Mouse (Mus musculus) kidney, postnatal 36 days (tissue): Measurements from ENCODE around the gene Atxn7l1.

Source experiments
- DNase-seq, 2 experiments: peaks; one replicate each; pipeline ENCODE4 v3.0.0; 2021 to 2022; ENCODE audit warnings: mixed read lengths in 2 of 2

Atxn7l1 gene

DNA sequence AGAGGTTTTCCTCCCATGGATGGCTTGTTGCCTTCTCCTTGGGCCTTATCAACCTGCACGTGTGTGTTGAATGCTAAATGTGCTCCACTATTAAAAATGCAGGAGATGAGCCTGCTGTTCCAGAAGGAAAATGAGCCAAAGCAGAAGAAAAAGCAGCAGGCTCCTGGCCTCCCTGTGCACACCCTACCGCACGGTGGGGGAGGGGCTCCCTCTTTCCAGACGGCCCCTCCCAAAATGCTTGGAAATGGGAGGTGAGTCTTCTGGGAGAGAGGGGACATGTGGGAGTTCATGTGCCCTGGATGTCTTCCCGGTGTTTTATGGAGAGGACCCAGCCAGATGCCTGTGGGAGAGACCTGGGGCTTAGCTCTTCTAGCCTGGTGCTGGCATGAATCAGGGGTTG, 185.3 kb downstream of the Atxn7l1 start:
- DNase-seq, result no peak

DNA sequence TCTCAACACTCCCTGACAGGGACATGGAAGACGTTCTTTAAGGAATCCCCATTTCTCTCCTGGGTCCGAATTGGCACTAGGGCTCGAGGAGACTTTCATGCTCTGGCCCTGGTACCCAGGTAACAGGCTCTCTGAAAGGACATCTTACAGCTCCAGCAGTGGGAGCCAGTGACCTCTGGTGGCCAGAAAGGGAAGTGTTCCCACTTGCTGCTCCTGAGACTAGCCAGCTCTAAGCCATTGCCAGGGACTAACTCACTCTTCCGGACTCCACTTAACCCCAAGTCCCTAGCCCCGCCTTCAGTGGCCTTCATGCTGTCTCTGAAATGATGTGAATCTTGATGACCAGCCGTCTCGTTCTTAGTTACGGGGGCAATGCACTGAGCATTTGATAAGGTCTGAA, 186.4 kb downstream of the Atxn7l1 start:
- DNase-seq, result peak; percentile 86 to 93

DNA sequence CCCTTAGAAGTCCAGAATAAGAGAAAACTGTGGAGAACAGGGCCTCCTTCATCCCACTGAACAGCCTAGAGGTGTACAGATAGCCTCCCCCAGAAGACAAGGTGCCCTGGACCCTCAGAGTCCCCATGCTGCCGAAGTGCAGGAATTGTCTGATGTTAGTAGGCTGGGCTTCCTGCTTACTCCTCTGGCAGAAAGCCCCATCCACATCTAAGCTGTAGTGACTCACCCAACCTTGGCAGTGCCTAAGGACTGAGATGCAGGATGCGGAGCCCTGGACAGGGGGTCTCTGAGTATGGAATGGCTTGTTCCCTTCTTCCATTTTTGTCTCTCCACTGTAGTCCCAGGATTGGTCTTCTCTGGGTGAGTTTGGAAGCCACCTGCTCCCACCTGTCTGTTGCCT, 187.0 kb downstream of the Atxn7l1 start:
- DNase-seq, result no peak

DNA sequence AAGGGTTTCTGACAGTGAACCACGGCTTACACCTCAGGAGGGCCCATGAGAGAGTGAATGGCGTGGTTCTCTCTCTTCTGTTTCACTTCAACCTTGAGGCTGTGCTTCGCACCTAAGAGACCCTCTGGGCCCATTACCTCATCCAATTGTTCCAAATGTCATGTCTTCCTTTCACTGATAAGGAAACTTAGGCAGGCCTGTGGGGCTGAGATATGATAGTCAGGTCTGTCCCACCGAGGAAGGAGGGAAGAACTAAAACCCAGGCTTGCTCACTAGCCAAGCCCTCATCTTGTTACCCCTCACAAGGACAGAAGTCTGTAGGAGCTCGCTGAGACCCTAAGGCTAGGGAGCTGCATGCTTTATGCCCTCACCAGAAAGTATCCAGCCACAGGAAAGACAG, 187.5 kb downstream of the Atxn7l1 start:
- DNase-seq, result no peak

DNA sequence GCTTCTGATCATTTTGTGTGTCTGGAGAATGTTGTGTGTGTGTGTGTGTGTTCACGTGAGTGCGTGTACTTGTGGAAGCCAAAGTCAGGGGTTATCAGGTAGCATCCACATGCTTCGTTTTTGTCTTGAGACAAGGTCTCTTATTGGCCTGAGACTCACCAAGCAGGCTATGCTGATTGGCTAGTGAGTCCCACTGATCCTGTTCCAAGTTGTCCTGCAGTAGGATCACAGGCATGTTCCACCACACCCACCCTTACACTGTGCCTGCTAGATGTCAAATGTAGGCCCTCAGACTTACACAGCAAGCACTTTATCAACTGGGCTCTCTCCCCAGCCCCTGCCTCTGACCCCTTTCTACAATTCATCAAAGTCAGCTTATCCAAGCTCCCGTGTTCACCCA, 187.9 kb downstream of the Atxn7l1 start:
- DNase-seq, result no peak

DNA sequence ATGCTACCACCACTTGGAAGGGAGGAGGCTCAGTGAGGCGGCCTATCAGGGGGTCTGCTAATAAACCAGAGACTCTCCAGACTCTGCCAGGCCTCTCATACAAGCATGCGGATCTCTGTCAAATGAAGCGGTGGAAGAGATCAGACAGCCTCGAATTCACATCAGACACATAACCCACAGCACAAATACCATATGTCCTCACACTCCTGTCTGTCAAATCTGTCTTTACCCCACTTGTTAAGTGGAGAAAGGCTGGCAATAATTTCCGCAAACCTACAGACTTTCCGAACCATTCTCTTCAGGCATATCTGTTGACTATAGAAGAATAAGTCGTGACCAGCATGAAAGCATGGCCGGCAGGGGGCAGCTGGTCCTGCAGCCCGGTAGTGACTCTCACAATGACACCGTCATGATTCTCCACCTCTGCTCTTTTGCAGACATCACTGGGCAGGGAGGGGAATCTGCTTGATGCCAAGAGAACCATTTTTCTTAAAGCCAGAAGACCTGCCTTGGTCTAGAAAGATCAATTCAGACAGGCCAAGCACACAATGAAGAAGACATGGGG, 189.2 kb downstream of the Atxn7l1 start:
- peak in 1 of 2 experiments; percentile 48 for DNase-seq

DNA sequence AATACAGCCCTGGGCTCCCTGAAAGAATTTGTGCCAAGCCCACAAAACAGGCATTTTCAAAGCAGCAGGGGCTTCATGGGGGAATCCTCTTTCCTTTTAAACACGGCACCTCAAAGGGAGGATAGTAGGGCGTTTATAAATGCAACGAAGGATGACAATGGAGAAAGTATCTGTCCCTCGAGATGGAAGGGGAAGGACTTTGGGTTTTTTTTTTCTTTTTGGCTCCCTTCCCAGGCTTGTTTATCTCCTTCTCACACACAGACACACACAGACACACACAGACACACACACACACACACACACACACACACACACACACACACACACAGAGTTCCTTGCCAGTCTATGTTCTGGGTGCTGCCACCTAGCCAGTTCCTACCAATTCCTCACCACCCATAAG, 189.8 kb downstream of the Atxn7l1 start:
- DNase-seq, result no peak

DNA sequence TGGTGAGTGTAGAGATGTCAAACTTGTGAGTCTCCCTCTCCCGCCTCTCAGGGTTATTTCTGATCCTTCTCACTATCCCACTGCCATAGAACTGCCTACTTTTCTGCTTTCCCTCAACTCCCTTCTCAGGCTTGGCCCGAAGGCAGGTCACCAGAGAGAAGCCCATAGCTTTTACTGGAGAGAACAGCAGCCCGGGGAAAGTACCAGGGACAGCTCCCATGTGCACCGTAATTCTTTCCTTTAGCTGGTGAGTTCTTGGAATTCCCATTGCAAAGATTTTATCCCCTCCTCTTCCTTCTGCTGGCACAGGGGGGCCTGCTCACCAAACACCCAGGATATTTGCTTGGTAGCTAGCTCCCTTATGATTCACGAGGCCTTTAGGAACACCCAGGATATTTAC, 190.7 kb downstream of the Atxn7l1 start:
- DNase-seq, result peak in 1 of 2 experiments; percentile 29

DNA sequence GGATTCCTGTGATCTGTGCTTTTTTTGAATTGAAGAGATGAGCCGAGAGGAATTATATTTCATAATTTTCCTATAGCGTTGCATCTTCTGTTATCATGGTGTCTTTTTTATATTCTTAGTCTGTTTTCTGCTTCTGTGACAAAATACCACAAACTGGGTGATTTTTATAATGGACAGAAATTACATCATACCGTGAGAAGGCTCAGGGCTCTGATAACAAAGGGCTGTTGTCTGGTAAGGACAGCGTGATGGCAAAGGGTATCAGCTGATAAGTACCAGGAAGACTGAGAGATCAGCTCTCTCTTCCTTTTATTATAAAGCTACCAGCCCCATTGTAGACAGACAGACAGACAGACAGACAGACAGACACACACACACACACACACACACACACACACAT, 192.3 kb downstream of the Atxn7l1 start:
- no peak for DNase-seq

DNA sequence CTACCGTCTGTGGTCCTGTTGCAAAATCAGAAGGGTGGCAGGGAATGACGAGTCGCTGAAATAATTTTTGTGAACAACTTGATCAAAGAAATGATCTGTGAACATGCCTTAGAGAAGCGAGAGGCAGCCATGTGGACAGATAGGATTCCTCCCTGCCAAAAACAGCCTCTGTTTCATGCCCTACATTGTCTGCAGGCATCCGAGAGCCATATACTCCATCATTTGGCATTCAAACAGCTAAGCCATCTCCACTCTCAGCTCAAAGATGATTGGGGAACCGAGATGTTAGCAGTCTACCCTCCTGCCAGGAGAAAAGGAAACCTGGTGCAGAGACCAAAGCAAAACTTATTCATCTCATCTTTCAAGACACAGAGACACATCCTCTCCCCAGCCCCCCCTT, 193.2 kb downstream of the Atxn7l1 start:
- no peak for DNase-seq

DNA sequence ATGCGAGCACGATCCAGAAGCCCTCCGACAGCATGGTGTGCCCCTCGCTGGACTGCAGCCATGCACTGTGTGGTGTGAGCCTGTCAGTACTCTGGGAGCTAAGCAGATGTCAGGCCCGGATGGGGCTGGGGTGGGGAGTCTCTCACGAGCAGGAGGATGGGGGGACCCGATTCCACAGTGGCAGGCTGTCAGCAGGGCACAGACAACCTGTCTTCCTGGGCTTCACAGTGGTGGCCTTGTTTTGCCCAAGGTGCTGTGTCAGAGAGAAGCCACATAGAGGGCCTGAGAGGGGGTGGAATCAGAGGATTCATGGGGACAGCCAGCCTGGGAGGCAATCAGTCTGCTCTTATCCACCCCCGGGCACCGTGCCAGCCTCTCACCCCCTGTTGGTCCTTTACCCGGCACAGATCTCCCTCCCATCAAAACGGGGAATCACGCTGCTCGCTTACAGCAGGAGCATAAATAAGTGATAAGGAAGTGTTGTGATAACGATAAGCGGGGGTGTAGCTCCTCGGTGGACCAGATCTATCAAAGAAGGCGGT, 193.9 kb downstream of the Atxn7l1 start:
- peak in 1 of 2 experiments; percentile 28 for DNase-seq

DNA sequence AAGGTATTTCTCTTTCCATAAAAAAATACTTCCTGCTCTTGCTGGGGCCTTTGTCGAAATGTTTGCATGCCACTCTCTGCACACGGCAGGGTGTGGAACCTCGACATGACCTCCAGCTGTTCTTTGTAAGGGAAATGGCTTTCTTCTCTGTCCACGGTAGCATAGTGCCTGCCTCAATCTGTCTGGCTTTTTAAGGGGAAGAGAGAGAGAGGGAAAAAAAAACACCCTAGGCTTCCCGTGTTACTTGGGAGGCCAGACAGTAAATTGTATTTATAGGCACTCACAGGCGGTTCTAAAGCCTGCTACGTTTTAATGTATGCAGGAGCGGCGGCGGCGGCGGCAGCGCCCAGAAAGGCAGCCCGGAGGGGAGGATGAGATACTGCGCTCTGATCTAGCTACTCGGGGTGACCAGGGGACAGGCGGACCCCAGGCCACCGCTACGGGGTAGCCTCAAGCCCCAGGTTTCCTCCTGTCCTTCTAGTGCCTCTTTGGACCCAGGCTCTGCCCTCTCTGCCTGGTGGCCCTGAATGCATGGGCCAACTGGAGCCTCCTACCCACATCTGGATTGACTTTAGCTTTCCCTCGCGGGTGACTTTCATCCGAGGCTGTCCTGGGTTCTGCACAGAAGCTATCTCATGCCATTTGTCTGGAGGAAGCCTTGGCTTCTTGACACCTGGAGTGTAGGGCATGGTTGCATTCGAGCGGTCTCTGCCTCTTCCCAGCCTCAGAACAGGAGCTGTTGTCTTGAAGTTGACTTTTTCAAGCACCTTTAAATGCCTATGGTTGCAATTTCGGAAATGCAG, 197.7 kb downstream of the Atxn7l1 start:
- DNase-seq, result no peak

DNA sequence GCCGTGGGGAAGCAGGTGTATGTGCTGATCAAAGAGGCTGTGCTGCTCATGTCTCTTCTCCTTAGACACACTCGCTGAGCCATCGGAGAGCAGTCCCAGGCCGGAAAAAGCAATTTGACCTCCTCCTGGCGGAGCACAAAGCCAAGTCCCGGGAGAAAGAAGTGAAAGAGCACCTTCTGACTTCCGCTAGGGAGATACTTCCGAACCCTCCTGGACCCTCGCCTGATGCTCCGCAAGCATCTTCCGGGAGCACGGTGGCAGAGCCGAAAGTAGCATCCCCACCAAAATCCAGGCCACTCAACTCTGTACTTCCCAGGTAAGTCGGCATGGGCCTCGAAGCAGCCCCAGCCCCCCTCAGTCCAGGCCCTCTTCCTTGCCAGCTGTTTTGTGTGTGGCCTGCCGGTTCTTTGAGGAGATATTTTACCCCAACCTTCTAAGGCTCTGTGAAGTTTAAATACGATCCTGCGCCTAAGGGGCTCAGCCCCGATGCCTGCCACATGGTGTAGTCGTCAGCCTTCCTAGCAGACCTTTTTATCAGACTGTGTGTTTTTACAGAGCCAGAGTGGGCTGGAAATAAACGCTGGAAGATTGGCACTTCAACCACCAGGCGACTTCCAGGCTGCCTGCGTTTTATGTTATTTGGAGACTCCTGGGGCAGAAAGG, 198.4 kb downstream of the Atxn7l1 start:
- no peak for DNase-seq

DNA sequence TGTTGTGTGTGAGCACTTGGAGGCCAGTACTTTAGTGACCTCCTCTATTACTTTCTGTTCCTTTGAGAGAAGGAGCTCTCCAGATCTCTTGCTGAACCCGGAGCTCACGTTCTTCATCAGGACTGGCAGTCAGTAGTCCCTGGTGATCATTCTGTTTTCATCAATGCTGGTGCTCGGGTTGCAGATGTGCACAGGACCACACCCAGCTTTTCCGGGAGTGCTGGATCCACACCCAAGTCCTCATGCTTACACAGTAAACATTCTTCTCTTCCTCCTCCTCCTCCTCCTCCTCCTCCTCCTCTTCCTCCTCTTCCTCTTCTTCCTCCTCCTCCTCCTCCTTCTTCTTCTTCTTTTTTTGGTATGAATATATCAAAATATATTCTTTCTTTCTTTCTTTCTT, 205.2 kb downstream of the Atxn7l1 start:
- DNase-seq, result no peak

DNA sequence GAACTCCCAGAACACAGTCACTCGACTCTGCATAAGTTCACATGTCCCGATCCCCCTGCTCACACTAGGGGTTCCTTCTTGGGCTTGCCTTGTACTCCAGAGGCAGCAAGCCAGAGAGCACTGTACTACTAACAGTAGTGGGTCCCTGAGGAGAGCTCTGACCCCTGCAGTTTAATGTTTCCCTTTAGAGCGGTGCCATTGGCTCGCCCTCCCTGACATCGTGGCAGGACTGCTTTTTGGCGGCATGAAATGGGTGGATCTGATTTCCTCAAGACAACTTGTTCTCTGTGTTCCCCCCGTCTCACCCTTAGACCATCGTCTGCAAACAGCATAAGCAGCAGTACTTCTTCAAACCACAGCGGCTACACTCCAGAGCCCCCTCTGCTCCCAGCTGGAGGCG, 210.9 kb downstream of the Atxn7l1 start:
- no peak for DNase-seq

DNA sequence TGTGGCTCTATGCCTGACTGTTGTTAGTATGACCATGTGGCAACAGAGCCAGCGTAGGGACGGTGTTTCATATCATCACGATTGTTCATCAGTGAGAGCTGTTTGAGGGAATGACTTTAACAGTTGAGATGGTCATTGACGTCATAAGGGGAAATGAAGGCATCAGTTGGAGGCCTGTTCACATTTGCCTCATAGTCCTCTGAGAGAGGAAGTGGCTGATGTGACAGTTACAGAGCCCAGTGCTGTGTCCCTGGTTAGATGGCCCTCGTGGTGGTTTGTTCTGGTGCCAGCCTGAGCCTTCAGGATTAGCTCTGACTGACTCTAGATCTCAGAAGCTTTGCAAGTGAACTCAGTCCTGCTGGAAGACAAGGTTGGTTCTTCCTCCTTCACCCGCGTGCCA, 211.7 kb downstream of the Atxn7l1 start:
- DNase-seq, result no peak

DNA sequence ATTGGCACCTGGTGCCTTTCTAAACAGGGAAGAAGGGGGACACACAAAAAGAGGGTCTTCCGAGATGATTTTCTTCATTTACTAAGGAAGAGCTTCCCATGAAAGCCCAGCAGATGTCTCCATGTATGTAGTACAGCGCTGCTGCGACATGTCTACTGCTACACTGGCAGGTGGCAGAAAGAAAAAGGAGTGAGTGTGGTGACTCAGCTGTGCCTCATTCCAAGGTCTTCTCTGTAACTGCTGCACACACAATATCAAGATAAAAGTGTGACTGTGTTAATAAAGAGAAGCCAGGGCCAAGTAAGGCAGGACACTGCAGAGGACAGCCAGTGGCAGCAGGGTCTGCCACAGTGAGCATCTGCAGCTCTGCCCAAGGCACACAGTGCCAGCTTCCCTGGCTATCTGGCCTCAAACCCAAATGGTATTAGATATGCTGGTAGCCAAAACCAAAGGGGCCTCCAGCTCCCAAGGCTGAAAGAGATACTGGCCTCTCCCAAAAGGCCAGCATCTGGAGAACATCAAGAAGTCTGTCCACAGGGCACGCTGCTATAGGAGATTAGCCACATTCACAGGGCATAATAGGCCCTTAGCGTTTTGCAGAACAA, 212.5 kb downstream of the Atxn7l1 start:
- DNase-seq, result no peak

DNA sequence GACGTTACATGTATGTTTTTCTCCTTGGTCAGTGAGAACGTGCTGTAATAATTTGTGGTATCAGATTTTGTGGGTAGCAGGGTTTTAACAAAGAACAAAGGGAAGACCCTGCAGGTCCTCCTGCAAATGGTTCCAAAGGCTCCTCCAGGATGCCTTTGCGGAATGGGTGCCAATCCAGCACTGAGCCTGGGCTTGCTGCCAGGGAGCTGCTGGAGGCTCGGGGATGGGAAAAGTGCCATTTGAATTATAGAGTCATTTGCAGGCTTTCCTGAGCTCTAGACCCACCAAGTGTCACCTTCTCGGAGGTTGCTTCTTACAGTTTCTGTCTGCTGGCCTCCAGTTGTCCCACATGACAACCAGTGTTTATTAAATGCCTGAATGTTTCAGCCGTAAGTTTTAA, 213.2 kb downstream of the Atxn7l1 start:
- peak; percentile 47 to 80 for DNase-seq

DNA sequence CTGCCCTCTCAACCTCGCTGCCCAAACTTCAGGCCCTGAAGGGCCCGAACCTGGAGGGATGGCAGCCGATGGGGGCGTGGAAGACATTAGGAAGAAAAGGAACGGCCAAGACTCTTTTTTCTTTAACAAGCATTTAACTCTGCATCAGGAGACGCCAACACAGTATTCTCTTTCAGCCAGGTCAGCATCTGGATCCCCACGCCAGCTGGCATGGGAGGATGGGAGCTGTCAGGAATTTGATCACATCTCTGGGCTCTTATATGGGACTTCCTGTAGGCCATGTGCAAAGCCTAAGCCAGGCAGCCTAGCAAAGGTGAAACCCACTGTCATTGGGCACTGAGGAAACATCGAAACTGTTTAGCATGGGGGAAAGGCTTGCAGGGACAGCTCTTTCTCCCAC, 217.0 kb downstream of the Atxn7l1 start:
- DNase-seq, result no peak

DNA sequence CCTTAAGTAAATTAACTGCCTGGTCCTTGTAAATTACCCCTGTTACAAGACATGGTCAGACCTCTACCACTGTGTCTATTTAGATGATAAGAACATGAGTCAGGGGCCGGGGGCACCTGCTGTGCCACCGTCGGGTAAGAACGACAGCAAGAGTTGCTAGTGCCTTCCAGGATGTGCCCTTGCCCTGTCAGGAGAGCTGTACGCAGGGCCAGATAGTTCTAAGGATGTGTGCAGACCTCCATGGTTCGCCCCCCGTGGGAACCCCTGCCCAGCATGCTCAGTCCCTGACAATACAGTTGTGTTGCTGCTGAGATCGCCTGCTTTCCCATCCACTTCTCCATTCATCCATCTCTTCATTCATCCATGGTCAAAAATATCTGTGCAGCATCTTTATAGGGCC, 217.6 kb downstream of the Atxn7l1 start:
- DNase-seq, result no peak

DNA sequence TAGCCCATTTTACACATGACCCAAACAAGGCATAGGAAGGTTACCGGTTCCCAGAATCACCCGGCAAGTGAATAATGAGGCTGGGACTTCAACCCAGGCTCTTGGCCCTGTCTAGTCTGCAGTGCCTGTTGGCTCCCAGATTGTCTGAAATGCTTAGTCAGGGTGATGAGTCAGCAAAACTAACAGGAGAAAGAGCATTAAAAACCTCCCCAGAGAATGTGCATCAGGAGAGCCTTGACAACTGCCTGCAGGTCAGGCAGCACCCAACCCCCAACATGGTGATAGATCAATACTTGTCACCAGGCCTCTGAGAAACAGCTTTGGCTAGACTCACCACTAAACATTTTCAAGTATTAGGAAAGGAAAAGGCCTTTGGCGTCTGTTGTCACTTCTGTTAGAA, 222.1 kb downstream of the Atxn7l1 start:
- DNase-seq, result no peak

DNA sequence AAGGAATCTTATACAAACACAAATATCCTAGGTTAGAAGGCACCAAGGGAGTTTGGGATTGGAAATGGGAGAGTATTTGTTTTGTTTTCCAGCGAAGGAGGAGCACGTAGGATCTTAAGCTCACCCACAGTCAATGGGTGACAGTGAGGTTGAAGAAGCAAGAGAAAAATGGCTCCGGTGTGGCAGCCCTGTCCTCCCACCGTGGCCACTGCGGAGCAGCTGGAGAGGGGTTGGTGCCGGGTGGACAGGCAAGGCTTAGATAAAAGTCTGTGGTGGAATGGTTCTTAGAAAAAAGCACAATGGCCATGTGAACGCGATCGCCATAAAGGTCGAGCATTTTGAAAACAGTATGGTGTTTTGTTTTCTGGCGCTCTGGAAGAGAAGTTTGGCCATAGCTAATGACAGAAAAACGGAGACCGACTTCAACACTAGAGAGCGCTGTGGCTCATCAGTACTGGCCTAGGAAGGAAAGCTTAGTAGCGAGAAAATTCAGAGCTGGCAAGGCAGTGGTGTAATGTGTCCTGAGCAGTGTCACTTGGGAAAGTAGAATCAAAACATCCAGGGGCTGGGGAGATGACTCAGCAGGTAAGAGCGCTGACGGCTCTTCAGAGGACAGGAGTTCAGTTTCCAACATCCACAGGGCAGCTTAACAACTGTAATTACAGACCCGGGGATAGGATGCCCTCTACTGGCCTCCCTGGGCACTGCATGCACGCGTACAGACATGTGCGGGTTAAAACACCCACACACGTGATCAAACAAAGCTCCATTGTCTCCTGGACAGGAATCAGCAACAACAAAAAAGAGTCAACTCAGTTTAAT, 232.3 kb downstream of the Atxn7l1 start:
- peak; percentile 72 to 84 for DNase-seq

DNA sequence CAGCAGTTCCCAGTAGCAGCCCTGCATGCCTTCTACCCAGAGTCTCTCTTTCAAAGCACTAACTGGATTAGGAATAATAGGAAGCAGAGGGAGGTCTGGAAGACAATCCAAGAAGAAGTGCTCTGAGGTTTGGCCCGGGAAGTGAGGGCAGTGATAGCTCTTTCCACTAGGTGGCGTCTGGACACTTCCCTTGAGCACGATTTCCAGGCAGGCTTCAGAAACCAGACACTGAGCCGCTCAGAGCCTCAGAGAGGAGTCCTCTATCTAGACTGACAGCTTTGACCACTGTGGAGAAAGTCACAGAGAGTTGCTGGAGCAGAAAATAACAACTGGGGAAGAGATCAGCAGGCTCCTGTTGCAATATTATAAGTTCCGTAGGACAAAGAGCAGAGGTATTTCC, 241.3 kb downstream of the Atxn7l1 start:
- peak; percentile 65 to 80 for DNase-seq
